Mouse (Mus musculus): Measurements from ENCODE around the gene Msi1.
"Not testable (repeated sequence)": the region's sequence is repeated elsewhere in the genome, so short reads cannot be mapped to it uniquely, and the experiment has no call there.

The Msi1 gene

DNA sequence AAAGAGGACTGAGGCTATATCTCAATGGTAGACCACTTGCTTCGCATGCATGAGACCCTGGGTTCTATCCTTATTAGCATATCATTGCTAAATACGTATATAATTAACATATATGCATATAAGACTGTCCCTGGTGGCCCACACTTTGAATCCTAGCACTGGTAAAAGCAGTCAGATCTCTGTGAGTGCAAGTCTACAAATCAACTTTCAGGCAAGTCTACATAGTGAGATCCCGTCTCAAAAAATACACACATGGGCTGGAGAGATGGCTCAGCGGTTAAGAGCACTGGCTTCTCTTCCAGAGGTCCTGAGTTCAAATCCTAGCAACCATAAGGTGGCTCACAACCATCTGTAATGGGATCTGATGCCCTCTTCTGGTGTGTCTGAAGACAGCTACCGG, 61.7 kb downstream of the Msi1 start:
- no peak for DNase-seq

DNA sequence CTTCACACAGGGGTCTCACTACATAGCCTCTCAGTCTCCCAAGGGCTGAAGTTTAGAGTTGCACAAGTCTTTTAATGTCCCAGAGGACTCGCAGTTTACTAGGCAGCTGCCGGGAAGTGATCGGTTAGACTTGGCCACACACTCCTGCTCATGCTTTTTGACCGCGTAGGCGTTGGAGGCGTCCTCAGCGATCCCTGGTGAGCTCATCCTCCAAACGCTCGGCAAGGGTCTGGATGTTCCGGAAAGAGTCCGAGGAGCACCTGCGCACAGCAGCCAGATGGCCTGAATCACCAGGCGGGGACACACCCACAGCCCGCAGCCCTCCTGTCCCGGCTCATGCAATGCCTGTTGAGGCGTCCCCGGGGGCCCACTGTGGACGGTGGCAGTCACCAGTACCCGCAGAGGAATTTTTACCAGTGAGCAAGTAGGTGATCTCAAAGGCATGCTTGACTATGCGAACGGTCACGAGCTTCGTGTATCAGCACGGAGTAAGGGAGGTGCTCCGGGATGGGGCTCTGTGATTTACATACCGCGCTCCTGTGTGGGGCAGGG, 62.4 kb downstream of the Msi1 start:
- DNase-seq: peak; percentile 67 to 78

- no peak for DNase-seq
Observed at GRCm38 (mm10) chr5:115492711-115493335, 63.4 kb downstream of the Msi1 start.

DNA sequence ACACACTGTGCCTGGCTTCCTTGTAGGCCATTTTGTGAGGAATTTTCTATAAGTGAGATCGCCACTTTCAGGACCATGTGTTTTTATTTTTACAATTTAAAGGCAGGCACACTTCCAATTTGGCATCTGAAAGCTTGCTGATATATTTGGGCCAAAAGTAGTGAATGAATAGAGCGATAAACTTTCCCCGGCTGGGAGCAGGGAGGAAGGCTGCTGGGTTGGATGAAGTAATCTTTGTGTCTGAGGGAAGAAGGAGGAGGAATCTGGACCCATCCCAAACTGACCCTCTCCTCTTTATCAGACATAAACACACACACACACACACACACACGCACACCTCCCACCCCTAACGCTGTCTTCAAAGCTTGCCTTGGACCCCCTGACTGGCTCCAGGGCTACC, 64.0 kb downstream of the Msi1 start:
- no peak for DNase-seq

DNA sequence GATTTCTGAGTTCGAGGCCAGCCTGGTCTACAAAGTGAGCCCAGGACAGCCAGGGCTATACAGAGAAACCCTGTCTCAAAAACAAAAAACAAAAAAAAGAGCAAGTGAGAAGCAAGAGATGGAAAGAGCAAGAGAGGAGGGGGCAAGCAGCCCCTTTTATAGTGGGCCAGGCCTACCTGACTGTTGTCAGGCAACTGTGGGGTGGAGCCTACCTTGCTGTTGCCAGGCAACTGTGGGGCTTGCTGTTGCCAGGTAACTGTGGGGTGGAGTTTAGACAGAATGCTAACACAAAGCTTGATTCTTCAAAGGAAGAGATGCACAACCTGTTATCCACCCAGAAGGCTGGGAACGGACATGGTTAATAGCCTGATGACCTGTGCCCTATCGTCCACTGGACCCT, 66.2 kb downstream of the Msi1 start:
- not testable (repeated sequence) for DNase-seq

DNA sequence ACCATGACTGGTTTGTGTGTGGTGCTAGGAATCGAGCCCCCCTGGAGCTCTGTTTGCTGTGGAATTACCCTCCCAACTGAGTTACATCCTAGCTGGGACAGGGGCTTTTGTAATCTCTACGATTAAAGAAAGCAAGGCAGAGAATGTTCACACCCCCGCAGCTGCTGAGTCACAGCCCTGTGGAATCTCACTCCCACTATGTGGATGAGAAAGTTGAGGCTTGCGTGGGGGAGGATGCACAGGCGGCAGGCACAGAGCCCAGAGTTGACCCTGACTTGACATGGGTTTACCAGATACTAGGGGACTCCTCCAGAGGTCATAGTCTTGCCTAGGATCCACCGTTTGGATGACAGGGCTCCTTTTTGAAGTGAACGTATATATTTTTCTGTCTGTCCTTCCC, 67.6 kb downstream of the Msi1 start:
- DNase-seq: no peak

GRCm38 (mm10) chr5:115498307-115499240, 69.2 kb downstream of the Msi1 start:
- DNase-seq: peak in 1 of 2 experiments; percentile 13

- DNase-seq: peak; percentile 69 to 71
Observed at GRCm38 (mm10) chr5:115500383-115500935, 71.1 kb downstream of the Msi1 start.

DNA sequence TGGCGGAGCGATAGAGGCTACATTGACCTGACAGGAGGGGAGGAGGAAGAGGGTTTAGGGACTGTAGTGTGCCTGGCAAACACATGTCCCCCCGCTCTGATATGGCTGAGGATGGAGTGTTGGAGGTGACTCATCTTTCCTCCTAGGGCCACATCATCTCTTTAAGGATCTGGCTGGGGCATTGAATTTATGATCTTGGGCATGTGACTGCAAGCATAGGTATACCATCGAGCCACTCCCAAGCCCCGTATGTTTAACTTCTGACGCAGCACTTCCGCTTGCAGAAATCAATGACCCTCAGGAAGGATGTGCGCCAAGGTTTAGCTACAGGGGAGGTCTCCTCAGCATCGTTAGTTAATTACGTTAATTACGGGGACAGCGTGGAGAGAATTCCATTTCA, 73.6 kb downstream of the Msi1 start:
- DNase-seq: no peak

Measured in kidney, postnatal 36 days (tissue).